Mouse (Mus musculus): ENCODE measurements around the gene Aspa. TPM values are rescaled to one million over a fixed set of nuclear protein-coding genes. Genes with fewer than 3 reads are reported as not detected.
"Not testable (repeated sequence)": the region's sequence is repeated elsewhere in the genome, so short reads cannot be mapped to it uniquely, and the experiment has no call there.

The Aspa gene
- polyA plus RNA-seq, 1 experiment from 2014 or later: 0.38 TPM

DNA sequence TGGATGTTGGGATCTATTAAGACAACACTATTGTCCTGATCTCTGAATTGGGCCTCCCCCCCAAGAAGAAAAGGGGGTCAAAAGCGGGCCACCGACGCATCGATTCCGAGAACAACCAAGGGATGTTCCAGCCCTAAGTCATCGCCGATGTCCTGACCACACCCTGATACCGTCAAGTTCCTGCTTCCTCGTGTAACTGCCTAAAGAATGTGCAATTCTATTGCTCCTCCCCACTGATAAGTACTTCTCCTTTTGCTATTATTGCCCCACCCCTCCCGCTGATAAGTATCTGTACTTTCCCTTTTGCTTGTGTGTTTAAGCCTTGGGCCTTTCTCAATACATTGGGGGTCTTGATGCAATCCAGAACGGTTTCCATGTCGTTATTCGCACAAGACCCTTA is 8.3 kb downstream of the Aspa start:
- not testable (repeated sequence) for ATAC-seq (replicated peaks; ENCODE audit: low FRiP score, low TSS enrichment, low read depth)
- 89% methylated on average over 13 of the region's 13 CpGs for WGBS

DNA sequence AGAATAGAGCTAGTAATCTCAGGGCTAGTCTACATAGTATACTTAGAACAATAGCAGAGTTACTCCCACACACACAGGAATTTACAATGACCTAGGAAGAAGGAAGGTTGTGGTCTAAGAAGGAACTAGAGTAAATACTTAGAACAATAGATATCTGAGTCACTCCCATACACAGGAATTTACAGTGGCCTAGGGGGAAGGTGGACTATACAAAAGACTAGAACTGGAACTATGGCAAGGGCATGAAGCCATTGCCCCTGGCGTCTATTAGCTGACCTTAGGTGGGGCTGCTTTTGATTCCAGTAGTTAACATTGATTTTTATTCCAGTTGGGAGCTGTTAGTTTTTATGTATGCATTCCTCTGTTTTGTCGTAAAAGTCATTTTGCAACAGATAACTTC is 10.8 kb downstream of the Aspa start:
- H3K4me2 ChIP-seq (ENCODE audit: low read length); H3K9me3 ChIP-seq (ENCODE audit: control insufficient read depth, low read length); H3K4me3 ChIP-seq (ENCODE audit: low read depth, low read length); H3K27me3 ChIP-seq (replicated peaks; ENCODE audit: control insufficient read depth, insufficient read depth, low read length); H3K4me1 ChIP-seq (replicated peaks; ENCODE audit: control insufficient read depth, insufficient read depth, low read length); ATAC-seq (replicated peaks; ENCODE audit: low FRiP score, low TSS enrichment, low read depth); H3K36me3 ChIP-seq (ENCODE audit: control insufficient read depth, insufficient read depth, low read length); H3K9ac ChIP-seq (ENCODE audit: low read length); H3K27ac ChIP-seq (ENCODE audit: low read depth); DNase-seq (ENCODE audit: low spot score): not testable (repeated sequence)
- 78% methylated on average over 2 of the region's 2 CpGs for WGBS

More for the DNA sequence above, 8.3 kb downstream of the Aspa start:
- not testable (repeated sequence) for H3K27ac ChIP-seq (ENCODE audit: low read depth); H3K4me2 ChIP-seq (ENCODE audit: low read length); H3K9me3 ChIP-seq (ENCODE audit: control insufficient read depth, low read length); H3K4me1 ChIP-seq (replicated peaks; ENCODE audit: control insufficient read depth, insufficient read depth, low read length); H3K36me3 ChIP-seq (ENCODE audit: control insufficient read depth, insufficient read depth, low read length); DNase-seq (ENCODE audit: low spot score); H3K9ac ChIP-seq (ENCODE audit: low read length); H3K27me3 ChIP-seq (replicated peaks; ENCODE audit: control insufficient read depth, insufficient read depth, low read length); H3K4me3 ChIP-seq (ENCODE audit: low read depth, low read length)

DNA sequence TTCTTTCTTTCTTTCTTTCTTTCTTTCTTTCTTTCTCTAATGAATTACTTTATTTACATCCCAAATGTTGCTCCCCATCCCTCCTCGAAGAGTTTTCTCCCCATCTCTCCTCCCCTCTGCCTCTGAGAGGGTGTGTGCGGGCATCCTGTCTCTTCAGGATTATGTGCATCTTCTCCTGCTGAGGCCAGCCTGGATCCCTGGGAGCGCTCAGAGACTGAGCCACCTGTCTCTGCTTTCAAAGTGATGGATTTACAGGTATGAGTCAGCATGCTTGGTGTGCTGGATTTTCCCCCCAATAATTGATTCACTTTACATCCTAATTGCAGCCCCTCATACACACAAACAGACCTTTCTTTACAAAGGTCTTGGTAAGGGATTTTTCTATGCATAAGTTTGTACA is 13.4 kb downstream of the Aspa start:
- H3K9ac ChIP-seq (ENCODE audit: low read length): no peak overlapping the region
- no peak for ATAC-seq (replicated peaks; ENCODE audit: low FRiP score, low TSS enrichment, low read depth)
- H3K27ac ChIP-seq (ENCODE audit: low read depth): no peak overlapping the region

DNA sequence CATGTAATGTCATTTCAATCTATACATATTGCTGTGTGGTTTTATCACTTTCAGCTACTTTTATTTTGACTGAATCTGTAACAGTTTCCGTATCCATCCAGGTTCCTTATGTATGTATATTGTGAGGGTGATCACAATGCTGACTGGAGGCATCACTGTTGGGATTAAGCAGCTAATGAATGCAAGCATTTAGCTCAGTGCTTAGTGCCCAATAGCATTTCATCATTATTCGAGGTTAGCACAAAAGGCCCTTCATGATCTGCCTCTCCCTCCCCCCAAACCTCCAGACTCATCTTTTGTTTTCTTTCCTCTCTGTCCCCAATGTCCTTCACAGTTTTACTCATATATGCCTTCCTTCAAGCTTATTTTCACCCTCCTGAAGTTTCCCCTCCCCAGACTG is 26.3 kb downstream of the Aspa start:
- WGBS: 52% methylated on average over 2 of the region's 2 CpGs
- Histone ChIP-seq H3K4me1 (replicated peaks; ENCODE audit: control insufficient read depth, insufficient read depth, low read length) (no peaks in the 10 kb centered on the region), H3K27me3 (replicated peaks; ENCODE audit: control insufficient read depth, insufficient read depth, low read length) (no peaks in the 10 kb centered on the region), H3K27ac (ENCODE audit: low read depth) (no peak overlapping the region), H3K4me3 (ENCODE audit: low read depth, low read length) (no peak overlapping the region), H3K9me3 (ENCODE audit: control insufficient read depth, low read length) (no peaks in the 10 kb centered on the region), H3K9ac (ENCODE audit: low read length) (no peak overlapping the region), H3K36me3 (ENCODE audit: control insufficient read depth, insufficient read depth, low read length) (no peaks in the 10 kb centered on the region), H3K4me2 (ENCODE audit: low read length) (no peak overlapping the region)
- DNase-seq (ENCODE audit: low spot score) (no peak), ATAC-seq (replicated peaks; ENCODE audit: low FRiP score, low TSS enrichment, low read depth) (no peak)

More for the DNA sequence above, 13.4 kb downstream of the Aspa start:
- Histone ChIP-seq H3K36me3 (ENCODE audit: control insufficient read depth, insufficient read depth, low read length) (no peaks in the 10 kb centered on the region), H3K4me1 (replicated peaks; ENCODE audit: control insufficient read depth, insufficient read depth, low read length) (no peaks in the 10 kb centered on the region), H3K4me3 (ENCODE audit: low read depth, low read length) (no peak overlapping the region), H3K27me3 (replicated peaks; ENCODE audit: control insufficient read depth, insufficient read depth, low read length) (no peaks in the 10 kb centered on the region), H3K9me3 (ENCODE audit: control insufficient read depth, low read length) (no peaks in the 10 kb centered on the region), H3K4me2 (ENCODE audit: low read length) (no peak overlapping the region)
- no peak for DNase-seq (ENCODE audit: low spot score)
- WGBS: 47% methylated on average over 3 of the region's 3 CpGs

DNA sequence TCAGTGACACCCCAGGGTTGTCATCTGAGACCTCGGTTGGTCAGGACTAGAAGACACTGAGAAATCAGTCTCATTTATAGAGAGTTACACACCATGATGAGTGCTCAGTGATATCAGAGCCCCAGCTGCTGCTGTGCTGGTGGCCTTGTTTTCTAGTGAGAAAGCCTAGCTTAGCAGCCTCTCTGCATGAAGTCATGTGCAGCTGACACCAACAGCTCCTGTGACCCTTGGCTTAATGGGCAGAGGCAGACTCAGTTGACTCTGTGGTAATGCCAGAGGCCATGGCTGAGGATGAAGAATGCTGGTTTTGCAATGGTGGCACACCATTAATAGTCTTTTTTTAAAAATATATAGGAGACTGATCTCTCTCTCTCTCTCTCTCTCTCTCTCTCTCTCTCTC is 39.8 kb downstream of the Aspa start:
- Histone ChIP-seq H3K27ac (ENCODE audit: low read depth) (no peak overlapping the region), H3K4me1 (replicated peaks; ENCODE audit: control insufficient read depth, insufficient read depth, low read length) (no peaks in the 10 kb centered on the region), H3K36me3 (ENCODE audit: control insufficient read depth, insufficient read depth, low read length) (no peaks in the 10 kb centered on the region), H3K4me3 (ENCODE audit: low read depth, low read length) (no peak overlapping the region), H3K4me2 (ENCODE audit: low read length) (no peak overlapping the region), H3K27me3 (replicated peaks; ENCODE audit: control insufficient read depth, insufficient read depth, low read length) (no peaks in the 10 kb centered on the region), H3K9me3 (ENCODE audit: control insufficient read depth, low read length) (no peaks in the 10 kb centered on the region), H3K9ac (ENCODE audit: low read length) (no peak overlapping the region)
- DNase-seq (ENCODE audit: low spot score) (no peak), ATAC-seq (replicated peaks; ENCODE audit: low FRiP score, low TSS enrichment, low read depth) (no peak)
- 90% methylated on average over 1 of the region's 1 CpGs for WGBS

DNA sequence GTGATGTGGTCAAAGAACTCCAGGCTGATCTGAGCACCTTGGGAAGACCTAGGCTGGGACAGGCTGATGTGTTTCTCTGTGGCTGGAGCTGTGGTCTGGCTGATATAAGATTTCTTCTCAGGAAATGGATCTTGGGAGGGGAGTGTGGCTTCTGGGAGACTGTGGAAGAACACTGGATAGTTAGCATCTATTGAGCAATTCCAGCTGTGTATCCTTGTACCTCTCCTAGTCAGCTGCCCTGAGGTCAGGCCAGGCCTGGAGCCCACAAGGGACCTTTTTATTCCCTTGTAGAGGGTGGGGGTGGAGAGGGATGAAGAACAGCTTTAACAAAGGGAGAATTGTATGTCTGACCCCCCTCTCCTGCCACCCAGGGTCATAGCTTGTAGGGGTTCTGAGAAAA is 45.0 kb downstream of the Aspa start:
- Histone ChIP-seq H3K4me2 (ENCODE audit: low read length) (no peak overlapping the region), H3K4me1 (replicated peaks; ENCODE audit: control insufficient read depth, insufficient read depth, low read length) (peaks cover 14% of the 10 kb centered on the region), H3K27ac (ENCODE audit: low read depth) (no peak overlapping the region), H3K9ac (ENCODE audit: low read length) (no peak overlapping the region), H3K36me3 (ENCODE audit: control insufficient read depth, insufficient read depth, low read length) (no peaks in the 10 kb centered on the region), H3K27me3 (replicated peaks; ENCODE audit: control insufficient read depth, insufficient read depth, low read length) (no peaks in the 10 kb centered on the region), H3K9me3 (ENCODE audit: control insufficient read depth, low read length) (no peaks in the 10 kb centered on the region), H3K4me3 (ENCODE audit: low read depth, low read length) (no peak overlapping the region)
- DNase-seq (ENCODE audit: low spot score) (no peak), ATAC-seq (replicated peaks; ENCODE audit: low FRiP score, low TSS enrichment, low read depth) (no peak)

DNA sequence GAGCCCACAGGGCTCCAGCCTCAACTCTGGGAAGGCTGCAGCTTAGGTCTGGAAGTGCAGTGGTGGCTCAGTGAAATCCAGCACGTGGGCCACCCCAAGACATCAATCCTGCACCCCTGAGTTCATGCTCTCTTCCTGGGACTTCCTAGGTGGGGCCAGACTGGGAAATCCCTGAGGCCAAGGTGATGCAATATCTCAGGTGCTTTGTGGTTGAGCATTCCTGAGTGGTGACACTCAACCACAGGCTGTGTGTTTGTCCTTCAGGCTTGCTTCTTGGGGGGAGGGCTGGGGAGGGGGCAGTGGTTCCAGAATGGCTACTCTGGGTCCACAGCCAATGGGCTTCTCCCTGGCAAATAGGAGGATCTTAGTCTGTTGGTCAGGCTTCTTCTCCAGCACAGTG is 45.5 kb downstream of the Aspa start:
- ATAC-seq (replicated peaks; ENCODE audit: low FRiP score, low TSS enrichment, low read depth) (no peak), DNase-seq (ENCODE audit: low spot score) (no peak)
- H3K27ac ChIP-seq (ENCODE audit: low read depth): no peak overlapping the region
- H3K36me3 ChIP-seq (ENCODE audit: control insufficient read depth, insufficient read depth, low read length): no peaks in the 10 kb centered on the region
- no peak overlapping the region for H3K4me2 ChIP-seq (ENCODE audit: low read length)
- H3K4me3 ChIP-seq (ENCODE audit: low read depth, low read length): no peak overlapping the region
- 45% methylated on average over 1 of the region's 1 CpGs for WGBS
- no peaks in the 10 kb centered on the region for H3K27me3 ChIP-seq (replicated peaks; ENCODE audit: control insufficient read depth, insufficient read depth, low read length)
- H3K9me3 ChIP-seq (ENCODE audit: control insufficient read depth, low read length): no peaks in the 10 kb centered on the region
- no peak overlapping the region for H3K9ac ChIP-seq (ENCODE audit: low read length)
- H3K4me1 ChIP-seq (replicated peaks; ENCODE audit: control insufficient read depth, insufficient read depth, low read length): peaks cover 14% of the 10 kb centered on the region

DNA sequence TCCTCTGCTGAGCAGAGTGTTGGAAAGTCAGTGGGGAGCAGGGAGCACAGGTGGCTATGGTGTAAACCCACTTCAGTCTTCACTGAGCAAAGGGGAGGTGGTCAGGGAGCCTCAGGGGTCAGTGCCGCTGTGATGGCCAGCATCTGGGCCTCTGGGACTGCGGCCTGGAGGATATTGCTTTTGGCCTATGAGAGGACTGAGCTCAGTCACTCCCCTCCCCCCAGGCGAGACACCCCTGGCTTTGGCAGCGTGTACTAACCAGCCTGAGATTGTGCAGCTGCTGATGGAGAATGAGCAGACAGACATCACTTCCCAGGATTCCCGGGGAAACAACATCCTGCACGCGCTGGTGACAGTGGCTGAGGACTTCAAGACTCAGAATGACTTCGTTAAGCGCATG is 46.0 kb downstream of the Aspa start:
- DNase-seq (ENCODE audit: low spot score): peak; percentile 63
- ATAC-seq (replicated peaks; ENCODE audit: low FRiP score, low TSS enrichment, low read depth): no peak
- H3K4me2 ChIP-seq (ENCODE audit: low read length): no peak overlapping the region

DNA sequence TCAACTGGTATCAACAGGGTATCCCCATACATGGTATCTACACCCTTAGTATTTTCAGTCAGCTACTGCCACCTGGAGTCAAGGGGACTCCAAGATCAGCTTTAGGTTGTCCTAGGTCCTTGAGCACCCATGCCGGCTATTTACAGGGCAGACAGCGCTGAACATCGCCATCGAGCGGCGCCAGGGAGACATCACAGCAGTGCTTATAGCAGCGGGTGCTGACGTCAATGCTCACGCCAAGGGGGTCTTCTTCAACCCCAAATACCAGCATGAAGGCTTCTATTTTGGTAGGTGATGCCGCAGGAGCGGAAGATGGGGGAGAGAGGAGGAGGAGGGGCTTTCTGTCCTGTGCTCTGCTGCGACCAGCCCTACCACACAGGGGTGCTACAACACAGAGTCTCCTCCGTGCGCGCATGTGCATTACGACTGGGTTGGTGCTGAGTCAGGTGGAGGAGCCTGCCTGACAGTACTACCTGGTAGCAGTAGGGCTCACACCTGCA is 47.8 kb downstream of the Aspa start:
- peak; percentile 89 for ATAC-seq (replicated peaks; ENCODE audit: low FRiP score, low TSS enrichment, low read depth)
- H3K9ac ChIP-seq (ENCODE audit: low read length): 0 out of 2 replicates have a peak overlapping the region, but pooled peaks have one; percentile 7
- no peaks in the 10 kb centered on the region for H3K36me3 ChIP-seq (ENCODE audit: control insufficient read depth, insufficient read depth, low read length)
- no peak overlapping the region for H3K27ac ChIP-seq (ENCODE audit: low read depth)
- H3K9me3 ChIP-seq (ENCODE audit: control insufficient read depth, low read length): no peaks in the 10 kb centered on the region
- peak; percentile 80 for DNase-seq (ENCODE audit: low spot score)
- WGBS: 3% methylated on average over 16 of the region's 16 CpGs
- H3K4me2 ChIP-seq (ENCODE audit: low read length): peak overlapping the region; percentile 54
- no peaks in the 10 kb centered on the region for H3K27me3 ChIP-seq (replicated peaks; ENCODE audit: control insufficient read depth, insufficient read depth, low read length)
- peaks cover 14% of the 10 kb centered on the region for H3K4me1 ChIP-seq (replicated peaks; ENCODE audit: control insufficient read depth, insufficient read depth, low read length)
- peak overlapping the region; percentile 25 for H3K4me3 ChIP-seq (ENCODE audit: low read depth, low read length)

More for the DNA sequence above, 46.0 kb downstream of the Aspa start:
- no peaks in the 10 kb centered on the region for H3K36me3 ChIP-seq (ENCODE audit: control insufficient read depth, insufficient read depth, low read length)
- no peak overlapping the region for H3K27ac ChIP-seq (ENCODE audit: low read depth)
- no peaks in the 10 kb centered on the region for H3K9me3 ChIP-seq (ENCODE audit: control insufficient read depth, low read length)
- no peak overlapping the region for H3K9ac ChIP-seq (ENCODE audit: low read length)
- no peaks in the 10 kb centered on the region for H3K27me3 ChIP-seq (replicated peaks; ENCODE audit: control insufficient read depth, insufficient read depth, low read length)
- peaks cover 14% of the 10 kb centered on the region for H3K4me1 ChIP-seq (replicated peaks; ENCODE audit: control insufficient read depth, insufficient read depth, low read length)
- 40% methylated on average over 9 of the region's 9 CpGs for WGBS
- no peak overlapping the region for H3K4me3 ChIP-seq (ENCODE audit: low read depth, low read length)

Measured in intestine, embryonic 14.5 days (tissue).